Mouse (Mus musculus): ENCODE measurements around the gene Pelp1. TPM values are rescaled to one million over a fixed set of nuclear protein-coding genes. Genes with fewer than 3 reads are reported as not detected.

Gene Pelp1
- polyA plus RNA-seq, 2 experiments, result 9.6 to 12.1 TPM

GRCm38 (mm10) chr11:70433951-70434350, 24.1 kb upstream of the Pelp1 start:
- Histone ChIP-seq H3K9ac (replicated peaks) (no peak overlapping the region), H3K4me2 (ENCODE audit: low read depth) (peak overlapping the region; percentile 65), H3K36me3 (replicated peaks; ENCODE audit: control insufficient read depth, insufficient read depth, low read depth) (peaks cover 2% of the 10 kb centered on the region; the same call in 1 of the 2 replicates), H3K4me1 (replicated peaks; ENCODE audit: control insufficient read depth in 2 of 2, insufficient read depth in 2 of 2, low read length in 1 of 2) (peaks cover 9 to 16% of the 10 kb centered on the region in 2 experiments), H3K4me3 (ENCODE audit: insufficient read depth in 1 of 2, low read depth in 2 of 2, low read length in 2 of 2) (peak overlapping the region; percentile 32 to 84), H3K27ac (no peak overlapping the region), H3K27me3 (ENCODE audit: control insufficient read depth, insufficient read depth, low read length) (no peaks in the 10 kb centered on the region), H3K9me3 (ENCODE audit: control insufficient read depth, low read length) (no peaks in the 10 kb centered on the region)
- ATAC-seq (ENCODE audit: insufficient read depth) (no peak), DNase-seq (ENCODE audit: low read depth in 3 of 3, low spot score in 3 of 3) (no peak)
- TF ChIP-seq EP300 (IDR thresholded peaks at IDR 0.05; ENCODE audit: low read depth) (no peak), CTCF (IDR thresholded peaks at IDR 0.05; ENCODE audit: low read depth) (no peak)
- 89% methylated on average over 3 of the region's 3 CpGs for WGBS (ENCODE audit: insufficient replicate concordance)

GRCm38 (mm10) chr11:70433569-70433943, 23.7 kb upstream of the Pelp1 start:
- ATAC-seq (ENCODE audit: insufficient read depth) (no peak), DNase-seq (ENCODE audit: low read depth in 3 of 3, low spot score in 3 of 3) (no peak)
- peaks cover 9 to 16% of the 10 kb centered on the region in 2 experiments for H3K4me1 ChIP-seq (replicated peaks; ENCODE audit: control insufficient read depth in 2 of 2, insufficient read depth in 2 of 2, low read length in 1 of 2)
- TF ChIP-seq CTCF (IDR thresholded peaks at IDR 0.05; ENCODE audit: low read depth) (no peak), EP300 (IDR thresholded peaks at IDR 0.05; ENCODE audit: low read depth) (no peak)
- H3K27me3 ChIP-seq (ENCODE audit: control insufficient read depth, insufficient read depth, low read length), result no peaks in the 10 kb centered on the region
- H3K9ac ChIP-seq (replicated peaks), result no peak overlapping the region
- H3K9me3 ChIP-seq (ENCODE audit: control insufficient read depth, low read length), result no peaks in the 10 kb centered on the region
- no peak overlapping the region for H3K27ac ChIP-seq
- WGBS (ENCODE audit: insufficient replicate concordance), result 12% methylated on average over 1 of the region's 1 CpGs
- peaks cover 2% of the 10 kb centered on the region; the same call in 1 of the 2 replicates for H3K36me3 ChIP-seq (replicated peaks; ENCODE audit: control insufficient read depth, insufficient read depth, low read depth)
- H3K4me3 ChIP-seq (ENCODE audit: insufficient read depth in 1 of 2, low read depth in 2 of 2, low read length in 2 of 2), result peak overlapping the region; percentile 67 to 84
- H3K4me2 ChIP-seq (ENCODE audit: low read depth), result peak overlapping the region; percentile 65

- Histone ChIP-seq H3K4me3 (ENCODE audit: insufficient read depth in 1 of 2, low read depth in 2 of 2, low read length in 2 of 2) (peak overlapping the region; percentile 67 to 84), H3K9me3 (ENCODE audit: control insufficient read depth, low read length) (no peaks in the 10 kb centered on the region), H3K36me3 (replicated peaks; ENCODE audit: control insufficient read depth, insufficient read depth, low read depth) (peaks cover 2% of the 10 kb centered on the region; the same call in 1 of the 2 replicates), H3K27me3 (ENCODE audit: control insufficient read depth, insufficient read depth, low read length) (no peaks in the 10 kb centered on the region), H3K9ac (replicated peaks) (peak overlapping the region; percentile 67), H3K27ac (no peak overlapping the region), H3K4me1 (replicated peaks; ENCODE audit: control insufficient read depth in 2 of 2, insufficient read depth in 2 of 2, low read length in 1 of 2) (peaks cover 9 to 16% of the 10 kb centered on the region in 2 experiments), H3K4me2 (ENCODE audit: low read depth) (peak overlapping the region; percentile 65)
- DNase-seq (ENCODE audit: low read depth in 3 of 3, low spot score in 3 of 3) (no peak), ATAC-seq (ENCODE audit: insufficient read depth) (peak; percentile 22; the same call in 1 of the 2 replicates)
- WGBS (ENCODE audit: insufficient replicate concordance), result 1% methylated on average over 15 of the region's 15 CpGs
- no peak for TF ChIP-seq CTCF (IDR thresholded peaks at IDR 0.05; ENCODE audit: low read depth)
- 0 out of 2 replicates have a peak, but pooled peaks have one; percentile 8 for TF ChIP-seq EP300 (IDR thresholded peaks at IDR 0.05; ENCODE audit: low read depth)
Measured at GRCm38 (mm10) chr11:70432895-70433568, 23.2 kb upstream of the Pelp1 start.

- Histone ChIP-seq H3K9me3 (ENCODE audit: control insufficient read depth, low read length) (no peaks in the 10 kb centered on the region), H3K9ac (replicated peaks) (peak within 1 kb of the TSS; percentile 67), H3K27me3 (ENCODE audit: control insufficient read depth, insufficient read depth, low read length) (no peaks in the 10 kb centered on the region), H3K4me2 (ENCODE audit: low read depth) (peak within 1 kb of the TSS; percentile 65), H3K4me1 (replicated peaks; ENCODE audit: control insufficient read depth in 2 of 2, insufficient read depth in 2 of 2, low read length in 1 of 2) (peaks cover 9 to 16% of the 10 kb centered on the region in 2 experiments), H3K27ac (no peak within 1 kb of the TSS), H3K36me3 (replicated peaks; ENCODE audit: control insufficient read depth, insufficient read depth, low read depth) (no peaks in the 10 kb centered on the region; the same call in 1 of the 2 replicates), H3K4me3 (ENCODE audit: insufficient read depth in 1 of 2, low read depth in 2 of 2, low read length in 2 of 2) (peak within 1 kb of the TSS; percentile 67 to 84)
- 1% methylated on average over 73 of the region's 75 CpGs for WGBS (ENCODE audit: insufficient replicate concordance)
- TF ChIP-seq EP300 (IDR thresholded peaks at IDR 0.05; ENCODE audit: low read depth) (no peak), CTCF (IDR thresholded peaks at IDR 0.05; ENCODE audit: low read depth) (peak; percentile 83)
- DNase-seq (ENCODE audit: low read depth in 3 of 3, low spot score in 3 of 3) (peak; percentile 88 to 93 (median 89)), ATAC-seq (ENCODE audit: insufficient read depth) (peak; percentile 94)
Measured at GRCm38 (mm10) chr11:70432048-70432894, 22.4 kb upstream of the Pelp1 start, which contains the start of gene Arrb2. TSS of gene Arrb2 (plus strand) at chr11:70432635.

Measured in liver, embryonic 14.5 days (tissue).